In genomic region chr17:56275842-56276480, GRCm38 (mm10) we compare ENCODE assay signal across 7 mouse cellular contexts. TPM values are rescaled to one million over a fixed set of nuclear protein-coding genes. Genes with fewer than 3 reads are reported as not detected.
DNase-seq lines count a peak whose midpoint lies in the region; ATAC-seq and TF ChIP-seq lines count a peak whose summit lies in the region.

No protein-coding gene starts in this region.

- H3K27me3 ChIP-seq in CH12.LX (replicated peaks), result no peaks in the 10 kb centered on the region
- no peaks in the 10 kb centered on the region for H3K27me3 ChIP-seq in forebrain, embryonic 11.5 days (ENCODE audit: control insufficient read depth, insufficient read depth, low read length)
- H3K27me3 ChIP-seq in intestine, embryonic 16.5 days (replicated peaks; ENCODE audit: control insufficient read depth, insufficient read depth, low read length), result no peaks in the 10 kb centered on the region

- H3K4me1 ChIP-seq in CH12.LX (ENCODE audit: control insufficient read depth in 1 of 2, insufficient read depth in 2 of 2), result peaks cover 30 to 60% of the 10 kb centered on the region in 2 experiments
- peaks cover 2% of the 10 kb centered on the region; the same call in 1 of the 2 replicates for H3K4me1 ChIP-seq in forebrain, embryonic 11.5 days (replicated peaks; ENCODE audit: control insufficient read depth, insufficient read depth, low read length)
- peaks cover 28% of the 10 kb centered on the region for H3K4me1 ChIP-seq in intestine, embryonic 16.5 days (ENCODE audit: control insufficient read depth, insufficient read depth, low read length)

- TF ChIP-seq EP300 in CH12.LX (IDR thresholded peaks at IDR 0.05; ENCODE audit: low read length), result no peak

- H3K4me2 ChIP-seq in CH12.LX (ENCODE audit: insufficient read depth, low read depth, poor library complexity, severe bottlenecking), result peak overlapping the region; percentile 84
- H3K4me2 ChIP-seq in forebrain, embryonic 11.5 days (ENCODE audit: low read depth, low read length, severe bottlenecking), result peak overlapping the region; percentile 71
- peak overlapping the region; percentile 69 for H3K4me2 ChIP-seq in intestine, embryonic 16.5 days (ENCODE audit: low read depth, low read length)

- in situ Hi-C loops in CH12.LX (cut with MboI; ENCODE audit: low pct_ligation_motif_present, low pct_unique_long_range_greater_than_20kb, low sequenced_read_pairs), result no loop called here

- TF ChIP-seq CTCF in CH12.LX (conservative IDR thresholded peaks at IDR 0.05 in 1 of 2, IDR thresholded peaks at IDR 0.05 in 1 of 2; ENCODE audit: low read depth in 2 of 2, low read length in 2 of 2), result no peak

- WGBS in forebrain, embryonic 11.5 days, result 41% methylated on average over 5 of the region's 5 CpGs
- 18% methylated on average over 5 of the region's 5 CpGs for WGBS in intestine, embryonic 16.5 days
- 3% methylated on average over 4 of the region's 5 CpGs for WGBS in macrophage (ENCODE audit: missing documents)

- H3K79me2 ChIP-seq in CH12.LX (replicated peaks; ENCODE audit: control insufficient read depth, extremely low read depth, insufficient read depth, poor library complexity, severe bottlenecking) (peaks cover 44% of the 10 kb centered on the region), macrophage (ENCODE audit: inconsistent target) (peaks cover 57% of the 10 kb centered on the region)

- H3K4me3 ChIP-seq in CH12.LX (replicated peaks in 1 of 3; ENCODE audit: low read depth in 2 of 3, low read length in 2 of 3, poor library complexity in 1 of 3), result peak overlapping the region; percentile 85 to 94 (median 92)
- peak overlapping the region; percentile 42 for H3K4me3 ChIP-seq in forebrain, embryonic 11.5 days (ENCODE audit: low read depth, low read length)
- H3K4me3 ChIP-seq in intestine, embryonic 16.5 days (ENCODE audit: low read length), result peak overlapping the region; percentile 68
- peak overlapping the region; percentile 85 for H3K4me3 ChIP-seq in macrophage (ENCODE audit: inconsistent target)

- 0 out of 2 replicates have a peak, but pooled peaks have one; percentile 4 for ATAC-seq in forebrain, embryonic 11.5 days (replicated peaks; ENCODE audit: low FRiP score)
- ATAC-seq in intestine, embryonic 16.5 days, result peak; percentile 63
- ATAC-seq in inflammation-experienced regulatory T-cells, adult 6 months, result no peak

- dilution Hi-C loops in CH12.LX (cut with MboI; ENCODE audit: extremely low pct_ligation_motif_present, extremely low pct_unique_long_range_greater_than_20kb, low sequenced_read_pairs), result no loop called here

- DNase-seq in 416B (ENCODE audit: low read depth), result peak; percentile 46
- DNase-seq in CH12.LX (ENCODE audit: extremely low read depth), result no peak
- no peak for DNase-seq in forebrain, embryonic 11.5 days (ENCODE audit: low spot score)
- DNase-seq in ovary, postnatal 36 days (ENCODE audit: low spot score), result no peak

- H3K27ac ChIP-seq in CH12.LX (ENCODE audit: insufficient read depth, low read depth) (peak overlapping the region; percentile 87), macrophage (peak overlapping the region; percentile 85)
- H3K27ac ChIP-seq in forebrain, embryonic 11.5 days (ENCODE audit: low read depth, low read length), result no peak overlapping the region
- H3K27ac ChIP-seq in intestine, embryonic 16.5 days (ENCODE audit: low read length), result peak overlapping the region; percentile 96

- no peak for TF ChIP-seq POLR2A in CH12.LX (IDR thresholded peaks at IDR 0.05; ENCODE audit: low read depth, low read length)

- peaks cover 37 to 60% of the 10 kb centered on the region in 2 experiments for H3K36me3 ChIP-seq in CH12.LX (replicated peaks in 1 of 2; ENCODE audit: control insufficient read depth in 1 of 2, insufficient read depth in 1 of 2, low read length in 1 of 2)
- H3K36me3 ChIP-seq in forebrain, embryonic 11.5 days (ENCODE audit: control insufficient read depth, insufficient read depth, low read length), result no peaks in the 10 kb centered on the region; the same call in 1 of the 2 replicates
- peaks cover 6% of the 10 kb centered on the region for H3K36me3 ChIP-seq in intestine, embryonic 16.5 days (ENCODE audit: control insufficient read depth, insufficient read depth, low read length)
- H3K36me3 ChIP-seq in macrophage (ENCODE audit: inconsistent target), result peaks cover 36% of the 10 kb centered on the region

- H3K9ac ChIP-seq in CH12.LX (ENCODE audit: insufficient read depth, low read depth), result peak overlapping the region; percentile 86
- H3K9ac ChIP-seq in forebrain, embryonic 11.5 days (ENCODE audit: low read length), result peak overlapping the region; percentile 65
- H3K9ac ChIP-seq in intestine, embryonic 16.5 days (ENCODE audit: low read depth, low read length), result peak overlapping the region; percentile 87

- TF ChIP-seq RAD21 in CH12.LX (IDR thresholded peaks at IDR 0.05; ENCODE audit: low read depth, low read length), result no peak

- no peaks in the 10 kb centered on the region for H3K9me3 ChIP-seq in CH12.LX (replicated peaks; ENCODE audit: low read length)
- no peaks in the 10 kb centered on the region for H3K9me3 ChIP-seq in forebrain, embryonic 11.5 days (ENCODE audit: control insufficient read depth, low read length)
- no peaks in the 10 kb centered on the region for H3K9me3 ChIP-seq in intestine, embryonic 16.5 days (ENCODE audit: control insufficient read depth, low read length)

RNA-seq across cellular contexts. Expression of gene Ticam1, which starts 0.6 kb away (rescaled TPM):
- total RNA-seq in CH12.LX (2012; rRNA removed), result 15.9 and 17.6 TPM in 2 replicates
- 4.5 and 6.4 TPM in 2 replicates for total RNA-seq in CH12.LX (2014; rRNA removed)
- polyA plus RNA-seq in CH12.LX (2012; ENCODE audit: insufficient read length, low read depth), result 14.6 and 18.6 TPM in 2 replicates
- 2.5 and 3.0 TPM in 2 replicates for polyA plus RNA-seq in forebrain, embryonic 11.5 days (2014; fragmentation: Nextera tagmentation; extraction: Ambion mirVana)
- polyA plus RNA-seq in intestine, embryonic 16.5 days (2015; fragmentation: Nextera tagmentation; extraction: Ambion mirVana), result 16.4 and 19.4 TPM in 2 replicates
- 10 to 100 TPM; 20.0 to 66.0 (median 29.6) TPM for total RNA-seq in macrophage (2018; cell fraction: chromatin; rRNA removed)
- total RNA-seq in macrophage (2018; cell fraction: cytosol; rRNA removed), result 10 to 100 TPM; 29.2 to 68.9 (median 35.2) TPM
- total RNA-seq in macrophage (2018; cell fraction: nucleus; rRNA removed), result 10 to 100 TPM; 18.9 to 54.1 (median 29.3) TPM
- 19.5 to 36.1 TPM (median 21.2 TPM) in 3 replicates for polyA plus RNA-seq in macrophage (2018)
- polyA plus RNA-seq in inflammation-experienced regulatory T-cells, adult 6 months (2017; shearing (Covaris generic)), result 10 to 100 TPM in 1 of 3 experiments, 1 to 10 TPM in 2; 8.1 to 11.5 (median 8.7) TPM

RNA-seq across cellular contexts. Expression of gene Plin3, which starts 16.7 kb away (rescaled TPM):
- total RNA-seq in CH12.LX (2012; rRNA removed) (18.8 and 23.3 TPM in 2 replicates), CH12.LX (2014; rRNA removed) (17.0 and 17.3 TPM in 2 replicates)
- polyA plus RNA-seq in CH12.LX (2012; ENCODE audit: insufficient read length, low read depth) (17.9 and 18.5 TPM in 2 replicates), macrophage (2018) (40.0 to 53.0 TPM (median 46.8 TPM) in 3 replicates)
- polyA plus RNA-seq in forebrain, embryonic 11.5 days (2014; fragmentation: Nextera tagmentation; extraction: Ambion mirVana), result 37.5 and 44.6 TPM in 2 replicates
- 287 and 364 TPM in 2 replicates for polyA plus RNA-seq in intestine, embryonic 16.5 days (2015; fragmentation: Nextera tagmentation; extraction: Ambion mirVana)
- total RNA-seq in macrophage (2018; cell fraction: chromatin; rRNA removed), result 10 to 100 TPM in 18 of 26 experiments, 1 to 10 TPM in 8; 3.7 to 35.4 (median 12.4) TPM
- 10 to 100 TPM; 28.2 to 67.4 (median 39.0) TPM for total RNA-seq in macrophage (2018; cell fraction: cytosol; rRNA removed)
- 10 to 100 TPM; 10.8 to 40.1 (median 19.8) TPM for total RNA-seq in macrophage (2018; cell fraction: nucleus; rRNA removed)
- 10 to 100 TPM; 25.6 to 28.7 (median 25.6) TPM for polyA plus RNA-seq in inflammation-experienced regulatory T-cells, adult 6 months (2017; shearing (Covaris generic))

RNA-seq across cellular contexts. Expression of gene Fem1a, which starts 19.4 kb away (rescaled TPM):
- total RNA-seq in CH12.LX (2012; rRNA removed), result 26.0 and 28.0 TPM in 2 replicates
- total RNA-seq in CH12.LX (2014; rRNA removed), result 14.9 and 17.5 TPM in 2 replicates
- polyA plus RNA-seq in CH12.LX (2012; ENCODE audit: insufficient read length, low read depth), result 14.7 and 16.6 TPM in 2 replicates
- polyA plus RNA-seq in forebrain, embryonic 11.5 days (2014; fragmentation: Nextera tagmentation; extraction: Ambion mirVana), result 16.5 and 16.6 TPM in 2 replicates
- 11.7 and 12.8 TPM in 2 replicates for polyA plus RNA-seq in intestine, embryonic 16.5 days (2015; fragmentation: Nextera tagmentation; extraction: Ambion mirVana)
- total RNA-seq in macrophage (2018; cell fraction: chromatin; rRNA removed), result 10 to 100 TPM in 9 of 26 experiments, 1 to 10 TPM in 17; 2.4 to 25.8 (median 7.7) TPM
- 10 to 100 TPM in 17 of 26 experiments, 1 to 10 TPM in 9; 4.7 to 16.4 (median 11.9) TPM for total RNA-seq in macrophage (2018; cell fraction: cytosol; rRNA removed)
- 10 to 100 TPM in 15 of 26 experiments, 1 to 10 TPM in 11; 5.5 to 23.2 (median 10.6) TPM for total RNA-seq in macrophage (2018; cell fraction: nucleus; rRNA removed)
- 6.6 to 13.3 TPM (median 10.2 TPM) in 3 replicates for polyA plus RNA-seq in macrophage (2018)
- polyA plus RNA-seq in inflammation-experienced regulatory T-cells, adult 6 months (2017; shearing (Covaris generic)), result 1 to 10 TPM; 4.9 to 6.2 (median 6.1) TPM

RNA-seq across cellular contexts. Expression of gene Arrdc5, which starts 24.1 kb away (rescaled TPM):
- total RNA-seq in CH12.LX (2012; rRNA removed) (not detected in 2 replicates), CH12.LX (2014; rRNA removed) (not detected in 2 replicates)
- polyA plus RNA-seq in CH12.LX (2012; ENCODE audit: insufficient read length, low read depth) (0.23 TPM in 1 of 2 replicates, not detected in the other), macrophage (2018) (not detected in 3 replicates)
- polyA plus RNA-seq in forebrain, embryonic 11.5 days (2014; fragmentation: Nextera tagmentation; extraction: Ambion mirVana), result not detected in 2 replicates
- polyA plus RNA-seq in intestine, embryonic 16.5 days (2015; fragmentation: Nextera tagmentation; extraction: Ambion mirVana), result not detected in 2 replicates
- total RNA-seq in macrophage (2018; cell fraction: chromatin; rRNA removed), result not detected
- total RNA-seq in macrophage (2018; cell fraction: cytosol; rRNA removed), result not detected
- total RNA-seq in macrophage (2018; cell fraction: nucleus; rRNA removed), result not detected
- not detected for polyA plus RNA-seq in inflammation-experienced regulatory T-cells, adult 6 months (2017; shearing (Covaris generic))

RNA-seq across cellular contexts. Expression of gene Uhrf1, which starts 27.2 kb away (rescaled TPM):
- total RNA-seq in CH12.LX (2012; rRNA removed) (220 and 249 TPM in 2 replicates), CH12.LX (2014; rRNA removed) (144 and 161 TPM in 2 replicates)
- polyA plus RNA-seq in CH12.LX (2012; ENCODE audit: insufficient read length, low read depth) (184 and 249 TPM in 2 replicates), macrophage (2018) (2.3 to 57.4 TPM (median 13.6 TPM) in 3 replicates)
- 197 and 223 TPM in 2 replicates for polyA plus RNA-seq in forebrain, embryonic 11.5 days (2014; fragmentation: Nextera tagmentation; extraction: Ambion mirVana)
- polyA plus RNA-seq in intestine, embryonic 16.5 days (2015; fragmentation: Nextera tagmentation; extraction: Ambion mirVana), result 103 and 114 TPM in 2 replicates
- 10 to 100 TPM in 13 of 26 experiments, 1 to 10 TPM in 13; 2.4 to 31.3 (median 10.2) TPM for total RNA-seq in macrophage (2018; cell fraction: chromatin; rRNA removed)
- 1 to 10 TPM; 3.9 to 9.2 (median 5.9) TPM for total RNA-seq in macrophage (2018; cell fraction: cytosol; rRNA removed)
- total RNA-seq in macrophage (2018; cell fraction: nucleus; rRNA removed), result 10 to 100 TPM in 3 of 26 experiments, 1 to 10 TPM in 23; 3.7 to 97.3 (median 6.4) TPM
- 10 to 100 TPM in 1 of 3 experiments, 1 to 10 TPM in 2; 7.1 to 60.4 (median 9.6) TPM for polyA plus RNA-seq in inflammation-experienced regulatory T-cells, adult 6 months (2017; shearing (Covaris generic))

Comparison
In these comparisons a context has a peak if more than half of its experiments do, and no peak if none do; other contexts are left out.
1. H3K4me3 ChIP-seq: peak in every context shown above with its lines; median percentile 92 in CH12.LX; 85 in macrophage; 68 in intestine, embryonic 16.5 days; 42 in forebrain, embryonic 11.5 days.